Mouse (Mus musculus): ENCODE measurements at regions not wholly inside any gene's neighbourhood (a gene's known extent, or its start where the extent isn't known, plus 50 kb on each side); places are given as distances from the start of the nearest gene placed in this dataset.

- no peak for ATAC-seq (replicated peaks; ENCODE audit: low FRiP score, low TSS enrichment, low read depth)
Measured at GRCm38 (mm10) chr8:40210871-40211270, 464.0 kb upstream of the Adam24 start.

GRCm38 (mm10) chr8:40223521-40223920 is 451.4 kb upstream of the Adam24 start:
- no peaks in the 10 kb centered on the region for H3K27me3 ChIP-seq (replicated peaks; ENCODE audit: control insufficient read depth, insufficient read depth, low read length)
- H3K4me1 ChIP-seq (replicated peaks; ENCODE audit: control insufficient read depth, insufficient read depth, low read length): no peaks in the 10 kb centered on the region
- no peak overlapping the region for H3K27ac ChIP-seq (ENCODE audit: low read depth)
- ATAC-seq (replicated peaks; ENCODE audit: low FRiP score, low TSS enrichment, low read depth) (no peak), DNase-seq (ENCODE audit: low spot score) (no peak)
- no peaks in the 10 kb centered on the region for H3K36me3 ChIP-seq (ENCODE audit: control insufficient read depth, insufficient read depth, low read length)
- H3K4me3 ChIP-seq (ENCODE audit: low read depth, low read length): no peak overlapping the region
- H3K4me2 ChIP-seq (ENCODE audit: low read length): no peak overlapping the region
- H3K9me3 ChIP-seq (ENCODE audit: control insufficient read depth, low read length): no peaks in the 10 kb centered on the region
- 22% methylated on average over 4 of the region's 4 CpGs for WGBS
- no peak overlapping the region for H3K9ac ChIP-seq (ENCODE audit: low read length)

More at GRCm38 (mm10) chr8:40210871-40211270, 464.0 kb upstream of the Adam24 start:
- H3K27me3 ChIP-seq (replicated peaks; ENCODE audit: control insufficient read depth, insufficient read depth, low read length): no peaks in the 10 kb centered on the region
- WGBS: 89% methylated on average over 4 of the region's 4 CpGs
- H3K4me3 ChIP-seq (ENCODE audit: low read depth, low read length): no peak overlapping the region
- H3K36me3 ChIP-seq (ENCODE audit: control insufficient read depth, insufficient read depth, low read length): no peaks in the 10 kb centered on the region
- no peak overlapping the region for H3K9ac ChIP-seq (ENCODE audit: low read length)
- H3K4me2 ChIP-seq (ENCODE audit: low read length): no peak overlapping the region
- DNase-seq (ENCODE audit: low spot score): no peak
- no peaks in the 10 kb centered on the region for H3K4me1 ChIP-seq (replicated peaks; ENCODE audit: control insufficient read depth, insufficient read depth, low read length)
- H3K27ac ChIP-seq (ENCODE audit: low read depth): no peak overlapping the region
- H3K9me3 ChIP-seq (ENCODE audit: control insufficient read depth, low read length): no peaks in the 10 kb centered on the region

GRCm38 (mm10) chr8:40227262-40227661 is 447.6 kb upstream of the Adam24 start:
- ATAC-seq (replicated peaks; ENCODE audit: low FRiP score, low TSS enrichment, low read depth): no peak
- WGBS: 56% methylated on average over 1 of the region's 1 CpGs

More at GRCm38 (mm10) chr8:40227262-40227661, 447.6 kb upstream of the Adam24 start:
- Histone ChIP-seq H3K4me1 (replicated peaks; ENCODE audit: control insufficient read depth, insufficient read depth, low read length) (no peaks in the 10 kb centered on the region), H3K9ac (ENCODE audit: low read length) (no peak overlapping the region), H3K9me3 (ENCODE audit: control insufficient read depth, low read length) (no peaks in the 10 kb centered on the region), H3K27me3 (replicated peaks; ENCODE audit: control insufficient read depth, insufficient read depth, low read length) (no peaks in the 10 kb centered on the region), H3K4me2 (ENCODE audit: low read length) (no peak overlapping the region), H3K4me3 (ENCODE audit: low read depth, low read length) (no peak overlapping the region), H3K36me3 (ENCODE audit: control insufficient read depth, insufficient read depth, low read length) (no peaks in the 10 kb centered on the region), H3K27ac (ENCODE audit: low read depth) (no peak overlapping the region)
- DNase-seq (ENCODE audit: low spot score): no peak

Data from intestine, embryonic 14.5 days (tissue).